Mouse (Mus musculus) hindbrain, embryonic 15.5 days (tissue): ENCODE measurements around the gene Hoxb13. TPM values are rescaled to one million over a fixed set of nuclear protein-coding genes. Genes with fewer than 3 reads are reported as not detected.

Source experiments
- ATAC-seq: fragments of 200-750 bp; cut with Nextera tagmentation; 2 replicates; pipeline ENCODE4 v1.8.0; 2017; ENCODE audit warnings: low read depth, moderate number of reproducible peaks, moderate TSS enrichment; ENCODE audit not compliant: low FRiP score
- H3K27ac ChIP-seq: fragments of 300-500 bp; sonication (generic); replicated peaks from 2 replicates; pipeline ENCODE4 v1.5.1; 2015; ENCODE audit warnings: mild to moderate bottlenecking, inconsistent platforms
- H3K27me3 ChIP-seq: fragments of 300-500 bp; sonication (generic); 2 replicates; pipeline ENCODE4 v1.6.1; 2015; ENCODE audit warnings: control low read depth, inconsistent platforms
- H3K36me3 ChIP-seq: fragments of 300-500 bp; sonication (generic); 2 replicates; pipeline ENCODE4 v1.6.1; 2015; ENCODE audit warnings: control low read depth, inconsistent platforms
- H3K4me1 ChIP-seq: fragments of 300-500 bp; sonication (generic); replicated peaks from 2 replicates; pipeline ENCODE4 v1.6.1; 2015; ENCODE audit warnings: control low read depth, inconsistent platforms
- H3K4me2 ChIP-seq: fragments of 300-500 bp; sonication (generic); 2 replicates; pipeline ENCODE4 v1.6.1; 2015; ENCODE audit warnings: moderate library complexity, mild to moderate bottlenecking, inconsistent platforms
- H3K4me3 ChIP-seq: fragments of 300-500 bp; sonication (generic); 2 replicates; pipeline ENCODE4 v1.5.1; 2015; ENCODE audit warnings: mild to moderate bottlenecking, inconsistent platforms
- H3K9ac ChIP-seq: fragments of 300-500 bp; sonication (generic); 2 replicates; pipeline ENCODE4 v1.6.1; 2015; ENCODE audit warnings: inconsistent platforms
- H3K9me3 ChIP-seq: fragments of 300-500 bp; sonication (generic); 2 replicates; pipeline ENCODE4 v1.6.1; 2016; ENCODE audit warnings: control low read depth, inconsistent platforms
- WGBS: fragments of 180-500 bp; shearing (Covaris S2); methylation state at CpG from one replicate; pipeline ENCODE4 v1.1.7; 2015; 5-methylcytosine and 5-hydroxymethylcytosine counted together
- polyA plus RNA-seq: library from polyadenylated mRNA; unstranded; fragments of >200 nt; fragmentation: Nextera tagmentation; extraction: Ambion mirVana; gene quantifications from 2 replicates; pipeline ENCODE4 v1.2.1, GENCODE M21; 2015

The Hoxb13 gene
- polyA plus RNA-seq, 1 experiment from 2014 or later: not detected

GRCm38 (mm10) chr11:96223813-96224212 lies 29.7 kb downstream of the Hoxb13 start:
- Histone ChIP-seq H3K9ac (no peak overlapping the region), H3K27ac (no peak overlapping the region), H3K4me1 (no peaks in the 10 kb centered on the region), H3K4me2 (no peak overlapping the region), H3K36me3 (no peaks in the 10 kb centered on the region), H3K27me3 (peaks cover 8% of the 10 kb centered on the region; the same call in 1 of the 2 replicates), H3K4me3 (no peak overlapping the region), H3K9me3 (no peaks in the 10 kb centered on the region)
- ATAC-seq: no peak
- 40% methylated on average over 2 of the region's 2 CpGs for WGBS

GRCm38 (mm10) chr11:96227676-96228075 lies 33.6 kb downstream of the Hoxb13 start:
- no peak overlapping the region for H3K27ac ChIP-seq

GRCm38 (mm10) chr11:96234906-96235305 lies 40.8 kb downstream of the Hoxb13 start:
- 2% methylated on average over 12 of the region's 12 CpGs for WGBS
- ATAC-seq: no peak
- peaks cover 49% of the 10 kb centered on the region for H3K27me3 ChIP-seq

More at GRCm38 (mm10) chr11:96227676-96228075, 33.6 kb downstream of the Hoxb13 start:
- no peak overlapping the region for H3K4me2 ChIP-seq
- no peak overlapping the region for H3K4me3 ChIP-seq
- peaks cover 8% of the 10 kb centered on the region; the same call in 1 of the 2 replicates for H3K27me3 ChIP-seq
- no peak for ATAC-seq
- no peaks in the 10 kb centered on the region for H3K9me3 ChIP-seq
- no peaks in the 10 kb centered on the region for H3K4me1 ChIP-seq
- no peak overlapping the region for H3K9ac ChIP-seq
- H3K36me3 ChIP-seq: no peaks in the 10 kb centered on the region
- WGBS: 80% methylated on average over 9 of the region's 9 CpGs

GRCm38 (mm10) chr11:96240211-96240610 lies 46.1 kb downstream of the Hoxb13 start:
- WGBS: 3% methylated on average over 7 of the region's 7 CpGs
- Histone ChIP-seq H3K4me2 (no peak overlapping the region), H3K27ac (no peak overlapping the region), H3K9me3 (no peaks in the 10 kb centered on the region), H3K36me3 (no peaks in the 10 kb centered on the region), H3K4me1 (no peaks in the 10 kb centered on the region), H3K4me3 (no peak overlapping the region), H3K27me3 (peaks cover 53% of the 10 kb centered on the region), H3K9ac (no peak overlapping the region)
- no peak for ATAC-seq

More at GRCm38 (mm10) chr11:96234906-96235305, 40.8 kb downstream of the Hoxb13 start:
- Histone ChIP-seq H3K9ac (no peak overlapping the region), H3K36me3 (no peaks in the 10 kb centered on the region), H3K4me2 (no peak overlapping the region), H3K27ac (no peak overlapping the region), H3K4me3 (no peak overlapping the region), H3K4me1 (no peaks in the 10 kb centered on the region), H3K9me3 (no peaks in the 10 kb centered on the region)

Other genes starting within 250 kb of the Hoxb13 start
- gene Igf2bp1, start 188.4 kb upstream of the Hoxb13 start, polyA plus RNA-seq: 11.8 and 14.2 TPM in 2 replicates
- not detected in 2 replicates for gene Gip, start 169.8 kb upstream of the Hoxb13 start, polyA plus RNA-seq
- gene Snf8, start 159.4 kb upstream of the Hoxb13 start, polyA plus RNA-seq: 128 and 129 TPM in 2 replicates
- gene Ube2z, start 128.9 kb upstream of the Hoxb13 start, polyA plus RNA-seq: 40.0 and 40.1 TPM in 2 replicates
- 772 and 777 TPM in 2 replicates for gene Atp5g1, start 118.6 kb upstream of the Hoxb13 start, polyA plus RNA-seq
- gene Calcoco2, start 82.4 kb upstream of the Hoxb13 start, polyA plus RNA-seq: 0.09 and 0.10 TPM in 2 replicates
- 0.29 and 0.43 TPM in 2 replicates for gene Ttll6, start 60.5 kb upstream of the Hoxb13 start, polyA plus RNA-seq
- gene Hoxb9, start 77.1 kb downstream of the Hoxb13 start, polyA plus RNA-seq: 2.1 and 15.7 TPM in 2 replicates
- 18.2 and 26.1 TPM in 2 replicates for gene Hoxb8, start 87.6 kb downstream of the Hoxb13 start, polyA plus RNA-seq
- 26.5 and 33.6 TPM in 2 replicates for gene Hoxb7, start 92.3 kb downstream of the Hoxb13 start, polyA plus RNA-seq
- gene Hoxb6, start 98.2 kb downstream of the Hoxb13 start, polyA plus RNA-seq: 52.1 and 66.7 TPM in 2 replicates
- 115 and 140 TPM in 2 replicates for gene Hoxb5, start 109.0 kb downstream of the Hoxb13 start, polyA plus RNA-seq
- 3.5 and 3.8 TPM in 2 replicates for gene Hoxb4, start 124.0 kb downstream of the Hoxb13 start, polyA plus RNA-seq
- gene Hoxb3, start 129.0 kb downstream of the Hoxb13 start, polyA plus RNA-seq: 12.8 and 13.2 TPM in 2 replicates
- 26.8 and 32.9 TPM in 2 replicates for gene Hoxb2, start 156.2 kb downstream of the Hoxb13 start, polyA plus RNA-seq
- 0.30 and 0.52 TPM in 2 replicates for gene Hoxb1, start 171.4 kb downstream of the Hoxb13 start, polyA plus RNA-seq